Mouse (Mus musculus) left cerebral cortex, postnatal 10 days (tissue): Measurements from ENCODE around the gene Amot. TPM values are rescaled to one million over a fixed set of nuclear protein-coding genes. Genes with fewer than 3 reads are reported as not detected.
A peak's percentile ranks its signal among the peaks of the same experiment; 100 is the strongest.

Experiments used
- DNase-seq, 2 experiments: peaks; one replicate each; pipeline ENCODE4 v3.0.0; 2021 to 2022; ENCODE audit warnings: low spot score in 2 of 2, mixed read lengths in 1 of 2; ENCODE audit errors: extremely low spot score in 1 of 2
- intact Hi-C: fragments of 180-260 bp; cut with DNase I; formaldehyde crosslinking; loops from one replicate; pipeline ENCODE4 v1.15.1; 2025
- total RNA-seq, 2 experiments: library from RNA; stranded (reverse); gene quantifications; 2 replicates each; pipeline ENCODE4 v1.2.3; 2021

The Amot gene
- total RNA-seq, 2 experiments from 2014 or later: 18.6 to 21.0 TPM

GRCm38 (mm10) chrX:145489950-145490349, 15.0 kb downstream of the Amot start:
- intact Hi-C loops: no loop called here
- DNase-seq: no peak

DNA sequence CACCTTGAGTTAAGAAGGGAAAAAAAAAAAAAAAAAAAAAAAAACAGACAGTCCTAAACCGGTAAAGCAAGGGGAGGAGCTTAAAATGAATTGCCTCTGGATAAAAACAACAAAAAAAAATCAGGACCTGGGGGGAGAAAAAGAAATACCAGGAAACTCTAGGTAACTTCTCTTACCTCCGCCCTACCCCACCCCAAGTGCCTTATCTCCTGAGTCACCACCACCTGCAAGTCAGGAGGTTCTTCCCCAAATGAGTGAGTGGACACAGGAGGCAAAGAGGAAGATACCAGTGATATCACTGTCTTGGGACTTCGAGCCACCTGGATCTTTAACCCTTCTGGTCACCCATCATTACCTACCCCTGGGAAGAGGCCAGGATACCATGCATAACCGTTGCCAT, 19.5 kb downstream of the Amot start:
- intact Hi-C loops: no loop called here
- no peak for DNase-seq

DNA sequence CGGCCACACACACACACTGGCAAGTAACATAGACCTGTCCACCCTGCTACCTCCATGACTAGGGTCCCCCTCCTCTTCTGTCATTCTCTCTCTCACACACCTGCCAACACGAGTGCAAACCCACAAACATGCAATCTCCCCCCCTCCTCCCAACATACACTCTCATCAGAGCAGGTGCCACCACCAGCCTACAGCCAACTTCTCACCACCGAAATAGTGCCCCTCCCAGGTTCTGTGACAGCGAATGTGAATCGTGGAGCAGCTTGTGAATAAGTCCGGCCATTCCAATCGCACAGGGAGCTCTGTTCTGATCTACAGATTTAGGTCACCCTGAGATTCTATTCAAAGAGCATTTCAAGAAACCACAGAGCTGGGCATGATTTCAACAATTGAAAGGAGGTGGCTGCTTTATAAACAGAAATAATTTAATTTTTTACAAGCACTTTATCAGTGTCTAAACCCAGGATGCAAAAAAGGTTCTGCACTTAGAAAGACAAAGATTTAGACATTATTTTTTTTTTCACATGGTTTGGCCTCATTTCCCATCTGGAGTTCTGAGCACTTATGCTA, 21.4 kb downstream of the Amot start:
- peak in 1 of 2 experiments; percentile 5 for DNase-seq
- intact Hi-C loops: no loop called here

GRCm38 (mm10) chrX:145482383-145482782, 22.6 kb downstream of the Amot start:
- intact Hi-C loops: no loop called here
- DNase-seq: no peak

DNA sequence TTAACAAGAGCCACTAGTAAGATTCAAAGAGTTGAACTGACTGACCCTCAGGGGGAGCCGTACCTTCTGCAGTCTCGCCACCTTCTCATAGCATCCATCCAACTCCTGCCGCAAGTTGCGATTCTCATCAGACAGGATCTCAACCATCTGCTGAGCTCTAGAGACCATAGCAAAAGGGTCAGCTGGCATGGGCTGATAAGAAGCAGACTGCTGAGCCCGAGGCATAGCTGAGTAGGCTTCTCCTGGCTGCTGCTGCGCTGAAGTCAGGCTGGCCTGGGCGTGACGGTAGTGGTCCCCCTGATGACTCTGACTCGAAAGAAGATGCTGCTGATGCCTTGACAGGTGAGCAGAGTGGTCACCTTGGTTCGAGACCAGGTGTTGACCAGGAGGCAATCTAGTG, 25.0 kb downstream of the Amot start:
- intact Hi-C loops: no loop called here
- DNase-seq: no peak

DNA sequence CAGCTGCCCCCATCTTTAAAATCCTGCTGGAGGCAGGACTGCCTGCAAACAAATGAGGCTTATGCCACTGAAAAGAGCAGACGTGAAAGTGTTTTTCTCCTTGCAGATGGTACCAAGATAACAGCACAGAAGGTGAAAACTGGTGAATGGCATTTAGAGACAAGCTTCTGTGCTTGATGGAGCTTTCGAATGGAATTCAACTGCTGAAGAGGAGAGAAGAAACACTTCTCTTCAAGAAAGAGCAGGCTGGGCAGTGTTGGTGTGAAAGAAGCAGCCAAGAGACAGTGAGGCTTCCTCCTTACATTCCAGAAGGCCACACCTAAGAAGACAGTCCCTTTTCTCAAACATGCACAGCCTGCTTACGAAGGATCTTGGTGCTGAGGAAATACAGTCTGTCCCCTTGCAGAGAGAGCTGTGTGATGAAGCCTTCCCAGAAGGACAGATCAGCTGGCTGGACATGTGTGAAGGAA, 27.2 kb downstream of the Amot start:
- intact Hi-C loops: no loop called here

GRCm38 (mm10) chrX:145477003-145477724, 27.8 kb downstream of the Amot start:
- DNase-seq: no peak
- intact Hi-C loops: no loop called here

More for the DNA sequence above, 27.2 kb downstream of the Amot start:
- peak in 1 of 2 experiments; percentile 13 for DNase-seq

DNA sequence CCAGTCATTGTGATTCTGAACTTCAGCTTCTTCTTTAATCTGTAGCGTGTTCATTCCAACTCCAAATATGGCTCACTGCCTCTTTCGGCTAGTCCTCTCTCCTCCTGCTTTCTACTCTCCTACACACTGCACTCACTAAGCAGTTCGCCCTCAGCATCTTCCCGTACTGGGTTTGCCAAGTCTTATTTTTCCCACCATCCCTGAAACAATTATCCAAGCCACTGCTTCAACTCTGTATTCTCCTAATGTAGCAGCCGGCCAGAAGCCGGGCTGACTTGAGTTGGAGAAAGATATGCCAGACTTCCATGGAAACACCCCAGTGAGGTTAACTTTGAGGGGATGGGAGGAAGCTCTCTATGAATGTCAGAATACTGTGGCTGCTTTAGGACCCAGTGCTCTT, 36.7 kb downstream of the Amot start:
- DNase-seq: peak in 1 of 2 experiments; percentile 3
- intact Hi-C loops: no loop called here

DNA sequence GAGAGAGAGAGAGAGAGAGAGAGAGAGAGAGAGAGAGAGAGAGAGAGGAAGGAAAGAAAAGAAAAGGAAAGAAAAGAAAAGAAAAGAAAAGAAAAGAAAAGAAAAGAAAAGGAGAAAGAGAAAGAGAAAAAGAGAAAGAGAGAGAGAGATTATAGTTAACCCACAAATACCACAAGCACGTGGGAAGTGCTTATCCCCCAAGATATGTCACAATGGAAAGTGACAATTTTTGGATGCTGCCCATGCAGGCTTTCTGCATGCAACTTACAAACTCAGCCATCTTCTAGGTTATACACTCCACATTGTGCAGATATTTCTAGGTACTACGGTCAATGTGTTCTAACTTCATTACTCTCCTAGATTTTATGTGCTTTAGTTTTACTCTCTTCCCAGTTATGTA, 41.5 kb downstream of the Amot start:
- DNase-seq: no peak
- intact Hi-C loops: no loop called here

- intact Hi-C loops: no loop called here
These were observed 43.6 kb downstream of the Amot start for GRCm38 (mm10) chrX:145461339-145461738.

GRCm38 (mm10) chrX:145456251-145456650, 48.7 kb downstream of the Amot start:
- no peak for DNase-seq
- intact Hi-C loops: no loop called here

More at GRCm38 (mm10) chrX:145461339-145461738, 43.6 kb downstream of the Amot start:
- no peak for DNase-seq

DNA sequence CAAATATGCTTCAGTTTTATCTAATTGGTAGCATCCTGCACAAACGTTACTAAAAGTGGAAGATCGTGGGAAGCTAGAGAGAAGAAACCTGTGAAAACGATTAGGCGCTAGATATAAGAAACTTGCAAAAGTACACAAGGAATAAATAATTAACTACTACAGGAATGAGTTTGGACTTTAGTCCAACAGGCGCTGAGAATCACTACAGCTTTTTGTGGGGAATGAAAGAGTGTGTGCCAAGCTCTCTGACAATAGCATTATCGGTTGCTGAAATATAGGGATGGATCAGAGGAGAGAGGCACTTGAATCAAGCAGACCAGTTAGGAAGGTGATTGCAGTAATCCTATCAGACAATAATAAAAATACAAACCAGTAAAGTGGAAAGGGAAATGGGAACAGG, 49.4 kb downstream of the Amot start:
- no peak for DNase-seq
- intact Hi-C loops: no loop called here

DNA sequence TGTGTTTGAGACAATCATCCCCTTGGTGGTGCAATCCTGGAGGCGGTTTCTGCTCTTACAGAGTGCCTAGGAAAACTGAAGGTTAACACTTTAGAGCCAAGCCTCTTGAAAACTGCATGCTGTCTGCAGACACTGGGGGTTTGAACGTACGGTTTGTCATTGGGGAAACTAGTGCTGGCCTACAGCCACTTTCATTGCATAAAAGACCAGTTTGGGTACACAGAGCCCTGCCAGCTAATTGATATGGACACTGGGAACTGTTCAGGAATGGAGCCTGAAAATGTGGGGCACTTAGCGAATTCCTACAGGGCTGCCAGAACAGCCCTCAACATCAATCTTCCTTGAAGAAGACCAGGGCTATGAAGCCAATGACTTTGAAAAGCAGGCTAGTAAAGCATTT, 50.2 kb downstream of the Amot start:
- peak in 1 of 2 experiments; percentile 18 for DNase-seq
- intact Hi-C loops: no loop called here

GRCm38 (mm10) chrX:145441526-145441925, 63.5 kb downstream of the Amot start:
- intact Hi-C loops: no loop called here
- no peak for DNase-seq

GRCm38 (mm10) chrX:145433652-145434051, 71.3 kb downstream of the Amot start:
- intact Hi-C loops: no loop called here
- no peak for DNase-seq

- no peak for DNase-seq
- intact Hi-C loops: no loop called here
These were observed 74.0 kb downstream of the Amot start for GRCm38 (mm10) chrX:145430836-145431570.

- no peak for DNase-seq
- intact Hi-C loops: no loop called here
These were observed 76.2 kb downstream of the Amot start for GRCm38 (mm10) chrX:145428811-145429210.

DNA sequence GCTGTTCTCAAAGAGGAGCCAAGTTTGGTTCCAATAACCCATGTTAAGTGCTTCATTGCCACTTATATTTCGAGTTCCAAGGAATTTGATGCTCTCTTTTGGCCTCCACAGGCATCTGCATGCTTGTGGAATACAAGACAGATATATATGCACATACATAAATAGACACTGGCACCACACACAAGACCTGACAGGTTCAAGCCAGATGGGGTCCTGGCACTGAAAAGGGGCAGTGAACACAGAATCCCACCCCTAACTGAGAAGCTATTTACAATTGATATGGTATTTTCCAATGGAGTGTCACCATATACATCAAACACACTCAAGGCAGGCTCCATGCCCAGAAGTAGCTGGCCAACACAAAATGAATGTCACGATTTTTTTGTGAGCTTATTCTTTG, 81.0 kb downstream of the Amot start:
- no peak for DNase-seq
- intact Hi-C loops: no loop called here

GRCm38 (mm10) chrX:145414319-145414718, 90.7 kb downstream of the Amot start:
- intact Hi-C loops: no loop called here

GRCm38 (mm10) chrX:145411425-145411824, 93.6 kb downstream of the Amot start:
- intact Hi-C loops: no loop called here
- no peak for DNase-seq

More at GRCm38 (mm10) chrX:145414319-145414718, 90.7 kb downstream of the Amot start:
- no peak for DNase-seq
